Mouse (Mus musculus) small intestine, adult 2 months (tissue): ENCODE data around the gene Ugt1a7c.

Experiments used
- CTCF ChIP-seq: fragments of 200-500 bp; IDR thresholded peaks from 2 replicates; pipeline ENCODE4 v1.5.1; 2012; ENCODE audit warnings: low read depth, mild to moderate bottlenecking, control low read depth, inconsistent platforms, low read length, moderate library complexity, mixed read lengths; ENCODE audit not compliant: insufficient replicate concordance, insufficient read length; ENCODE audit errors: extremely low read depth
- POLR2A ChIP-seq: fragments of 200-500 bp; IDR thresholded peaks from 2 replicates; pipeline ENCODE4 v1.6.1; 2012; ENCODE audit warnings: low read depth, mild to moderate bottlenecking, control low read depth, inconsistent platforms, low read length, moderate library complexity

GRCm38 (mm10) chr1:88199996-88200395 is 105.1 kb downstream of the Ugt1a7c start:
- no peak for TF ChIP-seq CTCF
- no peak for TF ChIP-seq POLR2A
